ENCODE assay signal across 8 mouse cellular contexts in genomic region chr2:116060210-116060609, GRCm38 (mm10). TPM values are rescaled to one million over a fixed set of nuclear protein-coding genes. Genes with fewer than 3 reads are reported as not detected.
A peak's percentile ranks its signal among the peaks of the same experiment; 100 is the strongest.
DNase-seq lines count a peak whose midpoint lies in the region; ATAC-seq and TF ChIP-seq lines count a peak whose summit lies in the region.

No protein-coding gene starts in this region.

- peak overlapping the region; percentile 82 for H3K4me3 ChIP-seq in kidney, postnatal 0 days (replicated peaks; ENCODE audit: low read depth, low read length)
- H3K4me3 ChIP-seq in heart, embryonic 14.5 days (ENCODE audit: control insufficient read depth in 1 of 2, insufficient read depth in 1 of 2, low read depth in 1 of 2, low read length in 2 of 2) = peak overlapping the region; percentile 63 to 73
- peak overlapping the region; percentile 61 for H3K4me3 ChIP-seq in neural tube, embryonic 15.5 days (replicated peaks)
- H3K4me3 ChIP-seq in thymus, adult 2 months (ENCODE audit: control insufficient read depth, insufficient read depth, low read length) = no peak overlapping the region

- DNase-seq in kidney, postnatal 0 days (ENCODE audit: low spot score) = peak; percentile 71
- DNase-seq in kidney, postnatal 36 days = no peak
- peak; percentile 6 for DNase-seq in liver
- no peak for DNase-seq in thymus, adult 2 months
- no peak for DNase-seq in spleen, adult 18-20 months
- DNase-seq in gastrocnemius, postnatal 4 days (ENCODE audit: low spot score in 2 of 2) = no peak

- peak overlapping the region; percentile 93 for H3K27ac ChIP-seq in kidney, postnatal 0 days
- H3K27ac ChIP-seq in heart, embryonic 14.5 days (replicated peaks in 1 of 2; ENCODE audit: control insufficient read depth in 1 of 2, insufficient read depth in 1 of 2, low read depth in 2 of 2, low read length in 2 of 2) = peak overlapping the region; percentile 57 to 97
- H3K27ac ChIP-seq in neural tube, embryonic 15.5 days (replicated peaks) = peak overlapping the region; percentile 94
- no peak overlapping the region for H3K27ac ChIP-seq in thymus, adult 2 months (ENCODE audit: control insufficient read depth, insufficient read depth, low read length)

- H3K9ac ChIP-seq in kidney, postnatal 0 days (ENCODE audit: low read depth, low read length) = peak overlapping the region; percentile 96
- H3K9ac ChIP-seq in heart, embryonic 14.5 days (ENCODE audit: low read length) = peak overlapping the region; percentile 100
- peak overlapping the region; percentile 75 for H3K9ac ChIP-seq in neural tube, embryonic 15.5 days (replicated peaks)

- H3K9me3 ChIP-seq in kidney, postnatal 0 days (replicated peaks; ENCODE audit: low read length) = no peaks in the 10 kb centered on the region
- H3K9me3 ChIP-seq in heart, embryonic 14.5 days (ENCODE audit: control insufficient read depth, low read length) = no peaks in the 10 kb centered on the region
- H3K9me3 ChIP-seq in neural tube, embryonic 15.5 days (replicated peaks) = no peaks in the 10 kb centered on the region

- peaks cover 3% of the 10 kb centered on the region; the same call in 1 of the 2 replicates for H3K4me1 ChIP-seq in kidney, postnatal 0 days (replicated peaks; ENCODE audit: insufficient read depth, low read length)
- peaks cover 15 to 43% of the 10 kb centered on the region in 2 experiments for H3K4me1 ChIP-seq in heart, embryonic 14.5 days (ENCODE audit: control insufficient read depth in 2 of 2, insufficient read depth in 2 of 2, low read length in 2 of 2)
- peaks cover 50% of the 10 kb centered on the region for H3K4me1 ChIP-seq in neural tube, embryonic 15.5 days
- no peaks in the 10 kb centered on the region for H3K4me1 ChIP-seq in thymus, adult 2 months (replicated peaks; ENCODE audit: control insufficient read depth, insufficient read depth, low read length)

- H3K4me2 ChIP-seq in kidney, postnatal 0 days (ENCODE audit: low read length) = peak overlapping the region; percentile 79
- H3K4me2 ChIP-seq in heart, embryonic 14.5 days (ENCODE audit: low read length) = peak overlapping the region; percentile 93
- peak overlapping the region; percentile 81 for H3K4me2 ChIP-seq in neural tube, embryonic 15.5 days

- ATAC-seq in kidney, postnatal 0 days (replicated peaks; ENCODE audit: low FRiP score, low read depth) = no peak
- no peak for ATAC-seq in heart, embryonic 14.5 days (ENCODE audit: insufficient number of reproducible peaks, insufficient read depth, low FRiP score, low read depth)
- ATAC-seq in neural tube, embryonic 15.5 days (ENCODE audit: low FRiP score) = no peak

- WGBS in kidney, postnatal 0 days = 6% methylated on average over 19 of the region's 19 CpGs
- WGBS in heart, embryonic 14.5 days = 15% methylated on average over 19 of the region's 19 CpGs
- 4% methylated on average over 19 of the region's 19 CpGs for WGBS in neural tube, embryonic 15.5 days
- WGBS in thymus, adult 2 months = 17% methylated on average over 19 of the region's 19 CpGs

- H3K36me3 ChIP-seq in kidney, postnatal 0 days (ENCODE audit: insufficient read depth, low read length) = peaks cover 7% of the 10 kb centered on the region; the same call in 1 of the 2 replicates
- H3K36me3 ChIP-seq in heart, embryonic 14.5 days (ENCODE audit: control insufficient read depth, insufficient read depth, low read length) = peaks cover 40% of the 10 kb centered on the region
- no peaks in the 10 kb centered on the region for H3K36me3 ChIP-seq in neural tube, embryonic 15.5 days
- no peaks in the 10 kb centered on the region for H3K36me3 ChIP-seq in thymus, adult 2 months (ENCODE audit: control insufficient read depth, insufficient read depth, low read length)

- TF ChIP-seq CTCF in kidney, postnatal 0 days (IDR thresholded peaks at IDR 0.05; ENCODE audit: low read depth) = no peak
- TF ChIP-seq CTCF in thymus, adult 2 months (IDR thresholded peaks at IDR 0.05; ENCODE audit: borderline replicate concordance, control insufficient read depth, extremely low read depth, insufficient read depth, low read length, poor library complexity) = no peak

- no peak for TF ChIP-seq POLR2A in thymus, adult 2 months (IDR thresholded peaks at IDR 0.05; ENCODE audit: control insufficient read depth, extremely low read depth, insufficient read depth, low read length, poor library complexity)

- H3K27me3 ChIP-seq in kidney, postnatal 0 days (ENCODE audit: insufficient read depth, low read length) = no peaks in the 10 kb centered on the region
- H3K27me3 ChIP-seq in heart, embryonic 14.5 days (ENCODE audit: control insufficient read depth, insufficient read depth, low read length) = no peaks in the 10 kb centered on the region
- H3K27me3 ChIP-seq in neural tube, embryonic 15.5 days (replicated peaks) = no peaks in the 10 kb centered on the region
- peaks cover 14% of the 10 kb centered on the region; the same call in 1 of the 2 replicates for H3K27me3 ChIP-seq in thymus, adult 2 months (ENCODE audit: control insufficient read depth, insufficient read depth, low read length)

RNA-seq across cellular contexts. Expression of gene Meis2, which starts 5.4 kb away (rescaled TPM):
- 52.8 and 60.4 TPM in 2 replicates for polyA plus RNA-seq in kidney, postnatal 0 days (2015; fragmentation: Nextera tagmentation; extraction: Ambion mirVana)
- polyA plus RNA-seq in heart, embryonic 14.5 days (2014; fragmentation: Nextera tagmentation; extraction: Ambion mirVana) = 30.8 and 30.9 TPM in 2 replicates
- polyA plus RNA-seq in neural tube, embryonic 15.5 days (2015; fragmentation: Nextera tagmentation; extraction: Ambion mirVana) = 74.4 and 95.5 TPM in 2 replicates
- polyA plus RNA-seq in thymus, adult 2 months (2012; rRNA removed) = 8.8 and 10.5 TPM in 2 replicates
- 1 to 10 TPM; 5.1 to 6.7 TPM for total RNA-seq in gastrocnemius, postnatal 4 days (2021)

Comparison
In these comparisons a context has a peak if more than half of its experiments do, and no peak if none do; other contexts are left out.
1. DNase-seq: peak in kidney, postnatal 0 days (single experiment) and liver (single experiment); none in kidney, postnatal 36 days (0 of 2), thymus, adult 2 months (single experiment), spleen, adult 18-20 months (0 of 2) and gastrocnemius, postnatal 4 days (0 of 2).
2. Peak in every context shown above with its lines, with median percentiles within 50 percentile points of each other: H3K4me2 ChIP-seq and H3K9ac ChIP-seq.